Mouse (Mus musculus) ES-E14 (cell line): ENCODE data around the gene Klhdc3.

Experiments
- CHD2 ChIP-seq: IDR thresholded peaks from 2 replicates; pipeline ENCODE4 v1.6.1; 2014; ENCODE audit warnings: mild to moderate bottlenecking, low read depth, low read length, inconsistent platforms
- HCFC1 ChIP-seq: IDR thresholded peaks from 2 replicates; pipeline ENCODE4 v1.6.1; 2012; ENCODE audit warnings: low read length, inconsistent platforms, borderline replicate concordance; ENCODE audit not compliant: insufficient read depth
- MAFK ChIP-seq: IDR thresholded peaks from 2 replicates; pipeline ENCODE4 v1.6.1; 2014; ENCODE audit warnings: mild to moderate bottlenecking, low read depth, low read length, inconsistent platforms; ENCODE audit not compliant: insufficient read depth
- ZC3H11A ChIP-seq: IDR thresholded peaks from 2 replicates; pipeline ENCODE4 v1.6.1; 2012; ENCODE audit warnings: low read depth, mild to moderate bottlenecking, inconsistent platforms, low read length, borderline replicate concordance

GRCm38 (mm10) chr17:46704887-46705835, 24.4 kb upstream of the Klhdc3 start, which contains the start of gene Ppp2r5d:
- TF ChIP-seq HCFC1 = no peak
- no peak for TF ChIP-seq ZC3H11A
- TF ChIP-seq CHD2 = peak; percentile 39; the same call in 1 of the 2 replicates
- TF ChIP-seq MAFK = no peak
